15 mouse cellular contexts compared by ENCODE assay signal in genomic region chr19:57686596-57686995, GRCm38 (mm10).
DNase-seq lines count a peak whose midpoint lies in the region; ATAC-seq and TF ChIP-seq lines count a peak whose summit lies in the region.
"Had no signal": no experiment of that assay in that cellular context is flagged by ENCODE, and none has a peak within 500 bp of the region (broad histone marks: within the 10 kb centered on the region; RNA-seq: fewer than 3 reads in every experiment).

No protein-coding gene starts in this region.

- H3K4me1 ChIP-seq in limb, embryonic 14.5 days (ENCODE audit: control insufficient read depth, insufficient read depth, low read length): no peaks in the 10 kb centered on the region
- H3K4me1 ChIP-seq: embryonic facial prominence, embryonic 15.5 days; limb, embryonic 12.5 days; neural tube, embryonic 12.5 days; stomach, embryonic 15.5 days had no signal

- H3K27me3 ChIP-seq in limb, embryonic 14.5 days (ENCODE audit: control insufficient read depth, insufficient read depth, low read length): no peaks in the 10 kb centered on the region
- H3K27me3 ChIP-seq: embryonic facial prominence, embryonic 15.5 days; heart, embryonic 13.5 days; limb, embryonic 12.5 days; neural tube, embryonic 12.5 days; stomach, embryonic 15.5 days had no signal

- peak; percentile 70 for ATAC-seq in limb, embryonic 14.5 days (ENCODE audit: low FRiP score, low read depth)

- intact Hi-C loops in gastrocnemius, adult 2 months (cut with DNase I): no loop called here
- intact Hi-C loops in heart, postnatal 14 days (cut with DNase I): no loop called here

- TF ChIP-seq CTCF in gastrocnemius, adult 2 months (IDR thresholded peaks at IDR 0.05): no peak

- H3K27ac ChIP-seq in gastrocnemius, adult 2 months: no peak overlapping the region
- H3K27ac ChIP-seq in limb, embryonic 14.5 days (replicated peaks; ENCODE audit: low read depth, low read length): no peak overlapping the region
- H3K27ac ChIP-seq: embryonic facial prominence, embryonic 15.5 days; heart, embryonic 13.5 days; limb, embryonic 12.5 days; neural tube, embryonic 12.5 days; stomach, embryonic 15.5 days had no signal

- H3K9me3 ChIP-seq in limb, embryonic 14.5 days (ENCODE audit: control insufficient read depth, low read length): no peaks in the 10 kb centered on the region
- H3K9me3 ChIP-seq: embryonic facial prominence, embryonic 15.5 days; heart, embryonic 13.5 days; limb, embryonic 12.5 days; neural tube, embryonic 12.5 days; stomach, embryonic 15.5 days had no signal

- peak overlapping the region; percentile 28 for H3K4me3 ChIP-seq in gastrocnemius, adult 2 months
- H3K4me3 ChIP-seq in limb, embryonic 14.5 days (replicated peaks; ENCODE audit: low read length): no peak overlapping the region
- H3K4me3 ChIP-seq: embryonic facial prominence, embryonic 15.5 days; heart, embryonic 13.5 days; limb, embryonic 12.5 days; neural tube, embryonic 12.5 days; stomach, embryonic 15.5 days had no signal

- no peak overlapping the region for H3K4me2 ChIP-seq in limb, embryonic 14.5 days (replicated peaks; ENCODE audit: low read depth, low read length, severe bottlenecking)
- H3K4me2 ChIP-seq: embryonic facial prominence, embryonic 15.5 days; heart, embryonic 13.5 days; limb, embryonic 12.5 days; neural tube, embryonic 12.5 days; stomach, embryonic 15.5 days had no signal

- H3K36me3 ChIP-seq in limb, embryonic 14.5 days (ENCODE audit: control insufficient read depth, insufficient read depth, low read length): peaks cover 24% of the 10 kb centered on the region

- no peak for TF ChIP-seq POLR2A in limb, embryonic 14.5 days (IDR thresholded peaks at IDR 0.05; ENCODE audit: borderline replicate concordance, extremely low read depth, insufficient read depth, insufficient read length)

- peak; percentile 27 for DNase-seq in gastrocnemius, adult 2 months
- no peak for DNase-seq in gastrocnemius, adult 18-20 months (ENCODE audit: low spot score)
- peak; percentile 55 for DNase-seq in ES-CJ7 (ENCODE audit: low read depth, low spot score)
- DNase-seq in frontal cortex, adult 2 months (ENCODE audit: extremely low spot score in 1 of 2, low spot score in 1 of 2): peak; percentile 23 to 43
- peak; percentile 16 for DNase-seq in limb, embryonic 14.5 days (ENCODE audit: low spot score)
- DNase-seq in urinary bladder, postnatal 4 days (ENCODE audit: low spot score in 2 of 2): no peak
- DNase-seq in heart, postnatal 14 days: no peak
- DNase-seq in kidney, postnatal 14 days: no peak
- DNase-seq: kidney, adult 11 months; lung, postnatal 14 days had no signal

- 73% methylated on average over 20 of the region's 20 CpGs for WGBS in limb, embryonic 14.5 days

- H3K9ac ChIP-seq in limb, embryonic 14.5 days (ENCODE audit: low read depth, low read length, severe bottlenecking): no peak overlapping the region
- H3K9ac ChIP-seq: embryonic facial prominence, embryonic 15.5 days; heart, embryonic 13.5 days; limb, embryonic 12.5 days; neural tube, embryonic 12.5 days; stomach, embryonic 15.5 days had no signal

Comparison
In these comparisons a context has a peak if more than half of its experiments do, and no peak if none do; other contexts are left out.
1. DNase-seq: peak in gastrocnemius, adult 2 months (single experiment), ES-CJ7 (single experiment), frontal cortex, adult 2 months (2 of 2) and limb, embryonic 14.5 days (single experiment); none in gastrocnemius, adult 18-20 months (single experiment), urinary bladder, postnatal 4 days (0 of 2), heart, postnatal 14 days (0 of 2) and kidney, postnatal 14 days (single experiment).